Comparison of ENCODE assay signal across 8 mouse cellular contexts in genomic region chr8:85380824-85381209, GRCm38 (mm10). TPM values are rescaled to one million over a fixed set of nuclear protein-coding genes. Genes with fewer than 3 reads are reported as not detected.
A peak's percentile ranks its signal among the peaks of the same experiment; 100 is the strongest.
DNase-seq lines count a peak whose midpoint lies in the region; ATAC-seq and TF ChIP-seq lines count a peak whose summit lies in the region.

No protein-coding gene starts in this region.

- H3K9ac ChIP-seq in liver, embryonic 11.5 days (ENCODE audit: low read depth, low read length): peak overlapping the region; percentile 73

- no peak for TF ChIP-seq CTCF in G1E (IDR thresholded peaks at IDR 0.05; ENCODE audit: low read depth, low read length)

- peak overlapping the region; percentile 99 for H3K27ac ChIP-seq in liver, embryonic 11.5 days (ENCODE audit: low read depth, low read length)

- H3K4me1 ChIP-seq in G1E (ENCODE audit: insufficient read depth, low read depth, low read length): peaks cover 72% of the 10 kb centered on the region
- peaks cover 62% of the 10 kb centered on the region for H3K4me1 ChIP-seq in liver, embryonic 11.5 days (replicated peaks; ENCODE audit: control insufficient read depth, insufficient read depth, low read length)

- no peaks in the 10 kb centered on the region for H3K27me3 ChIP-seq in G1E (ENCODE audit: insufficient read depth, low read length)
- H3K27me3 ChIP-seq in liver, embryonic 11.5 days (replicated peaks; ENCODE audit: control insufficient read depth, insufficient read depth, low read length): no peaks in the 10 kb centered on the region

- ATAC-seq in G1E (ENCODE audit: extremely low read depth, insufficient number of reproducible peaks, low FRiP score, poor library complexity, severe bottlenecking): peak; percentile 83
- peak; percentile 82 for ATAC-seq in common myeloid progenitor, adult 5-6 weeks (replicated peaks; ENCODE audit: low read depth, poor library complexity, severe bottlenecking)
- peak; percentile 94 for ATAC-seq in liver, embryonic 11.5 days (replicated peaks; ENCODE audit: low FRiP score)

- intact Hi-C loops in heart, postnatal 10 days (cut with DNase I): loop anchor here (2.0 kb wide), 1 partner anchor 16 kb away; no protein-coding TSS in a partner anchor

- DNase-seq in G1E (ENCODE audit: low spot score): peak; percentile 76
- peak; percentile 86 to 92 for DNase-seq in heart, postnatal 10 days
- DNase-seq in liver, embryonic 11.5 days (ENCODE audit: low spot score): peak; percentile 81
- DNase-seq in skeletal muscle tissue, adult 2 months (ENCODE audit: low read depth, low spot score): peak; percentile 13
- no peak for DNase-seq in thymus, postnatal 25 days
- no peak for DNase-seq in cerebellum, adult 8-10 months
- DNase-seq in left cerebral cortex, adult 9 months (ENCODE audit: low spot score in 2 of 2): no peak

- peak overlapping the region; percentile 85 for H3K4me2 ChIP-seq in liver, embryonic 11.5 days

- H3K9me3 ChIP-seq in G1E (replicated peaks): no peaks in the 10 kb centered on the region
- H3K9me3 ChIP-seq in liver, embryonic 11.5 days (ENCODE audit: control insufficient read depth, low read length): no peaks in the 10 kb centered on the region

- peaks cover 24% of the 10 kb centered on the region for H3K36me3 ChIP-seq in G1E (replicated peaks)
- H3K36me3 ChIP-seq in liver, embryonic 11.5 days (ENCODE audit: control insufficient read depth, insufficient read depth, low read length): no peaks in the 10 kb centered on the region

- H3K4me3 ChIP-seq in G1E (ENCODE audit: low read depth, low read length): peak overlapping the region; percentile 72
- peak overlapping the region; percentile 56 for H3K4me3 ChIP-seq in liver, embryonic 11.5 days (ENCODE audit: low read depth, low read length)

- 8% methylated on average over 8 of the region's 8 CpGs for WGBS in liver, embryonic 11.5 days

RNA-seq across cellular contexts. Expression of gene Mylk3, which starts 5.3 kb away (rescaled TPM):
- total RNA-seq in G1E (2014; fragmentation: Nextera tagmentation): 65.7 and 83.5 TPM in 2 replicates
- total RNA-seq in G1E (2017): 148 and 163 TPM in 2 replicates
- 78.4 and 96.6 TPM in 2 replicates for polyA plus RNA-seq in G1E (2012)
- 11.2 and 15.0 TPM in 2 replicates for total RNA-seq in common myeloid progenitor, adult 5-6 weeks (2017)
- 100 to 1,000 TPM; 274 to 314 TPM for total RNA-seq in heart, postnatal 10 days (2021)
- polyA plus RNA-seq in liver, embryonic 11.5 days (2014; fragmentation: Nextera tagmentation; extraction: Ambion mirVana): 26.6 and 31.3 TPM in 2 replicates

RNA-seq across cellular contexts. Expression of gene 4921524J17Rik, which starts 51.8 kb away (rescaled TPM):
- 31.5 and 35.1 TPM in 2 replicates for total RNA-seq in G1E (2014; fragmentation: Nextera tagmentation)
- total RNA-seq in G1E (2017): 24.8 and 40.8 TPM in 2 replicates
- 27.1 and 28.5 TPM in 2 replicates for polyA plus RNA-seq in G1E (2012)
- 79.4 and 79.9 TPM in 2 replicates for total RNA-seq in common myeloid progenitor, adult 5-6 weeks (2017)
- total RNA-seq in heart, postnatal 10 days (2021): 10 to 100 TPM; 17.9 to 21.6 TPM
- polyA plus RNA-seq in liver, embryonic 11.5 days (2014; fragmentation: Nextera tagmentation; extraction: Ambion mirVana): 38.3 TPM in 2 replicates

Comparison
In these comparisons a context has a peak if more than half of its experiments do, and no peak if none do; other contexts are left out.
1. DNase-seq: peak in G1E (single experiment), heart, postnatal 10 days (2 of 2), liver, embryonic 11.5 days (single experiment) and skeletal muscle tissue, adult 2 months (single experiment); none in thymus, postnatal 25 days (single experiment), cerebellum, adult 8-10 months (single experiment) and left cerebral cortex, adult 9 months (0 of 2).
2. Peak in every context shown above with its lines, with median percentiles within 50 percentile points of each other: ATAC-seq.